Mouse (Mus musculus) monocyte, adult 2 months (primary cell): ENCODE measurements around the gene Def8.
"Not testable (repeated sequence)": the region's sequence is repeated elsewhere in the genome, so short reads cannot be mapped to it uniquely, and the experiment has no call there.

Source experiments
- DNase-seq, 2 experiments: peaks; one replicate each; pipeline ENCODE4 v3.0.0; 2022; ENCODE audit warnings: low spot score in 2 of 2, low read depth in 1 of 2

Gene Def8

DNA sequence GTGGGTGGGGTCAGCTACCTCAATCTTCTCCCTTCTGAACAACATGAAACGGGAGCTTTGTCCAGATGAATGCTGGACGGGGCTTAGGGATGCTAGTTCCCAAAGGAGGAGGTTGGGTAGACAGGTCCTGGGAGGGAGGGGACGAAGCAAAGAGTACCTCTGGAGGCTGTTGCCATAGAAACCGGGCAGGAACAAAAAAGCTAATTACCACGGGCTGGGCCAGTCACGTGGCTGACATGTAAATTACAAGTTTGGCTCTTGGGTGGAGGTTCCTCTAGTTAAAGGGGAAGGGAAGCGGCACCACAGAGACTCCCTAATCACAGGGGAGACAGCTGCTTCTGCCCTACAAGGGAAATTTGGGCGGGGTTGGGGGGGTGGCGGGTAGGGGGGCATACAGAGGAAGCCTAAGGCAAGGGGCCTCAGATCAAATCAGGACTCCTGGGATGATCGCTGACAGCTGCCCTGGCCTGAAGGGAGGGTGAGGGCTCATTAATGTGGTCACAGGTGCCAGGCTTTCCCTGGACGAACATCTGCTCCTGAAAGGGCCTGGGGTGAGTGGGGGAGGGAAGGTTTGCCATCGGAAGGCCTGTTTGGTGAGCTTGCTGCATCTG lies 10.7 kb upstream of the Def8 start:
- peak in 1 of 2 experiments; percentile 32 for DNase-seq

DNA sequence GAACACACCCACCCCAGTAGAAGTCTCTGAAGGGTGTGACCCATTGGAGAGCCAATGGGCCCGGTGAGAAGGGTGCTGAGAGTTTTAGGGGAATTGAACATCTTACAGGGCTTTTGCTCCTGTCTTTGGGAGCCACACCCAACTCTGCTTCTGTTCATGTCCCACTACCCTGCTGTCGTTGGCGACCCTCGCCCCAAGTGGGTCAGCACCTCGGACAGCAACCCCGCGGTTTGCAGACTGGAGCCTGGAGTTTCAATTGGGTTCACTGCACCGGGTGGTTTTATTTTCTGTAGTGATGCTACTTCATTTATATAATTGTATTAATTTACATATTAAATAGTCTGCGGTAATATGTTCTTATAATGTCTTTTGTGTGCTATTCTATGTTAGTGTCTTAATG lies 9.1 kb upstream of the Def8 start:
- no peak for DNase-seq

DNA sequence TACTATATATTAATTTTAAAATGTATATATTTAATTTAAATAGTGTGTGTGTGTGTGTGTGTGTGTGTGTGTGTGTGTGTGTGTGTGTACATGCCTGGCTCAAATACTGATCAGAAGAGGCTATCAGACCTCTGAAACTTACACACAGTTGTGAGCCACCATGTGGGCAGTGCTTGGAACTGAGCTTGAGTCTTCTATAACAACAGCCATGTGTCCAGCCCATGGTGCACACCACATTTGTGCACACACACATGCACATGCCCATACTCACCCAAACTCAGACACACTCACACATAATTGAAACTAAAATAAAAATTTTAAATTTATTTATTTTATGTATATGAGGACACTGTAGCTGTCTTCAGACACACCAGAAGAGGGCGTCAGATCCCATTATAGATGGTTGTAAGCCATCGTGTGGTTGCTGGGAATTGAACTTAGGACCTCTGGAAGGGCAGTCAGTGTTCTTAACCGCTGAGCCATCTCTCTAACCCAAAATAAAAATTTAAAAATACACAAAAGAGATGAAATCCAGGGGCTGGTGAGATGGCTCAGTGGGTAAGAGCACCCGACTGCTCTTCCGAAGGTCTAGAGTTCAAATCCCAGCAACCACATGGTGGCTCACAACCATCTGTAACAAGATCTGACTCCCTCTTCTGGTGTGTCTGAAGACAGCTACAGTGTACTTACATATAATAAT lies 8.2 kb upstream of the Def8 start:
- not testable (repeated sequence) for DNase-seq

GRCm38 (mm10) chr8:123415967-123416943 lies 7.1 kb upstream of the Def8 start:
- no peak for DNase-seq

DNA sequence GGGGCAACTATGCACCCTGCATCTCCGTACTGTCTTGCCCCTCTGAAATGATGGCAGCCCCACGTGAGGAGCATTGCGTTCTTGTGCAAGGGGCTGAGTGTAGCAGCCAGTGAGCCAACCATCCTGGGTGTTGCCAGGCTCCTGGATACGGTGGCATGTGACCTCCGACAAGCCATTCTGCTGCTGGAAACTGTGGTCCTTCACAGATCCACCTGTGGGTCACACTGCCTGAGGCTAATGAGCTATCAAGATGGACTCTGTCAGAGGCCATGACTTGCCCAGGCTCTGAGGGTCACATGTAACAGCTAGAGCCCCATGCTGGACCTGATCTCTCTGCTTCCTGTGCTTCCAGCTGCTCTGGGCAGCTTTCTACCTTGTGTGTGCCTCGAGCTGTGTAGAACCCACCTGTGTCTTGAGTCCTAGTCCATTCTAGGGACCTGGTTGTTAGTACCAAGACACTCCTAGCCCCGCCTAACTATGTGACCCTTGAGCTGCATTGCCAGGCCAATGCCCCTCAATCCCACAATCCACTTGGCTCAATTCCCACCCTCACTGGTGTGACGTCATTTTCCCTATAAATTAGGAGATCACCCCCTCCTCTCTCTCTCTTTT lies 6.3 kb upstream of the Def8 start:
- DNase-seq = no peak

DNA sequence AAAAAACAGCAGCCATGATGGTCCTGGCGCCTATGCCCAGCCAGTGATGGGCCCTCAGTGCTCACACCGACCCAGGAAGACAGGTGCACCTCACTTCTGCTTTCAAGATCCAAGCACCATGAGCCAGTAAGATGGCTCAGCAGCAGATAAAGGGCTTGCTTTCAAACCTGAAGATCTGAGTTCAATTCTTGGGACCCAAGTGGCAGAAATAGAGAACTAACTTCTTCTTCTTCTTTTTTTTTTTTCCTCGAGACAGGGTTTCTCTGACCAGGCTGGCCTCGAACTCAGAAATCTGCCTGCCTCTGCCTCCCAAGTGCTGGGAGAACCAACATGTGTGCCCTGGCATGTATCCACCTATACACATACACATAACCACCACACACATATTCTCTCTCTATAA lies 3.6 kb upstream of the Def8 start:
- no peak for DNase-seq

DNA sequence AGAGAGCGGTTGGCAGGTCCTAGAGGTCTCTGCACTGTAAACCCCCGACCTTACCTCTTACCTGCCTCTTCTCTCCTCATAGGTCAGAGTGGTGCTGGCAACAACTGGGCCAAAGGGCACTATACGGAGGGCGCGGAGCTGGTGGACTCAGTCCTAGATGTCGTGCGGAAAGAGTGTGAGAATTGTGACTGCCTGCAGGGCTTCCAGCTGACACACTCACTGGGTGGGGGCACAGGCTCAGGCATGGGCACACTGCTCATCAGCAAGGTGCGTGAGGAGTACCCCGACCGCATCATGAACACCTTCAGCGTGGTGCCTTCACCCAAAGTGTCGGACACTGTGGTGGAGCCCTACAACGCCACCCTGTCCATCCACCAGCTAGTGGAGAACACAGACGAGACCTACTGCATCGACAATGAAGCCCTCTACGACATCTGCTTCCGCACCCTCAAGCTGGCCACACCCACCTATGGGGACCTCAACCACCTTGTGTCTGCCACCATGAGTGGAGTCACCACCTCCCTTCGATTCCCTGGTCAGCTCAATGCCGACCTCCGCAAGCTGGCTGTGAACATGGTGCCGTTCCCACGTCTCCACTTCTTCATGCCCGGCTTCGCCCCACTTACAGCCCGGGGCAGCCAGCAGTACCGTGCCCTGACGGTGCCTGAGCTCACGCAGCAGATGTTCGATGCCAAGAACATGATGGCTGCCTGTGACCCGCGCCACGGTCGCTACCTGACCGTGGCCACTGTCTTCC lies 2.6 kb upstream of the Def8 start:
- DNase-seq = no peak

DNA sequence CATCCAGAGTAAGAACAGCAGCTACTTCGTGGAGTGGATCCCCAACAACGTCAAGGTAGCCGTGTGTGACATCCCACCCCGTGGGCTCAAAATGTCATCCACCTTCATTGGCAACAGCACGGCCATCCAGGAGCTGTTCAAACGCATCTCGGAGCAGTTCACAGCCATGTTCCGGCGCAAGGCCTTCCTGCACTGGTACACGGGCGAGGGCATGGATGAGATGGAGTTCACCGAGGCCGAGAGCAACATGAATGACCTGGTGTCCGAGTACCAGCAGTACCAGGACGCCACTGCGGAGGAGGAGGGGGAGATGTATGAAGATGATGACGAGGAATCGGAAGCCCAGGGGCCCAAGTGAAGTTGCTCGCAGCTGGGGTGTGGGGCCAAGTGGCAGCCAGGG lies 2.0 kb upstream of the Def8 start:
- DNase-seq = no peak

- DNase-seq = peak in 1 of 2 experiments; percentile 33
Measured at GRCm38 (mm10) chr8:123422056-123422780, 1.1 kb upstream of the Def8 start.

DNA sequence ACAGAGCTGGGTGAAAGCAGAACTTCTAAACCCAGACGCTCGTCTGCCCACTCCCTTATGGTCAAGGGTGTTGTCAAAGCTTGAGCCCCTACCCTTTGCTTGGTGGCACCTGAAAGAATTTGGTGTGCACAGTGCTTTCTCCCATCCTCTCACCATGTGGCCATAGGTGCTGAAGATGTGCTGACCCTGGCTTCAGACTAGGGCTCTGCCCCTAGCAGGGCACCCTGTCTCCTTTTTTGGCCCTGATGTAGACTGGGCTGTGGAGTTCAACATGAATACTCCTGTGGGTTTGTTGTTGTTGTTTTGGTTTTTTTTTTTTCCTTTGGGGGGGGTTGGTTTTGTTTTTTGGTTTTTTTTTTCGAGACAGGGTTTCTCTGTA lies 557 bp upstream of the Def8 start:
- no peak for DNase-seq

DNA sequence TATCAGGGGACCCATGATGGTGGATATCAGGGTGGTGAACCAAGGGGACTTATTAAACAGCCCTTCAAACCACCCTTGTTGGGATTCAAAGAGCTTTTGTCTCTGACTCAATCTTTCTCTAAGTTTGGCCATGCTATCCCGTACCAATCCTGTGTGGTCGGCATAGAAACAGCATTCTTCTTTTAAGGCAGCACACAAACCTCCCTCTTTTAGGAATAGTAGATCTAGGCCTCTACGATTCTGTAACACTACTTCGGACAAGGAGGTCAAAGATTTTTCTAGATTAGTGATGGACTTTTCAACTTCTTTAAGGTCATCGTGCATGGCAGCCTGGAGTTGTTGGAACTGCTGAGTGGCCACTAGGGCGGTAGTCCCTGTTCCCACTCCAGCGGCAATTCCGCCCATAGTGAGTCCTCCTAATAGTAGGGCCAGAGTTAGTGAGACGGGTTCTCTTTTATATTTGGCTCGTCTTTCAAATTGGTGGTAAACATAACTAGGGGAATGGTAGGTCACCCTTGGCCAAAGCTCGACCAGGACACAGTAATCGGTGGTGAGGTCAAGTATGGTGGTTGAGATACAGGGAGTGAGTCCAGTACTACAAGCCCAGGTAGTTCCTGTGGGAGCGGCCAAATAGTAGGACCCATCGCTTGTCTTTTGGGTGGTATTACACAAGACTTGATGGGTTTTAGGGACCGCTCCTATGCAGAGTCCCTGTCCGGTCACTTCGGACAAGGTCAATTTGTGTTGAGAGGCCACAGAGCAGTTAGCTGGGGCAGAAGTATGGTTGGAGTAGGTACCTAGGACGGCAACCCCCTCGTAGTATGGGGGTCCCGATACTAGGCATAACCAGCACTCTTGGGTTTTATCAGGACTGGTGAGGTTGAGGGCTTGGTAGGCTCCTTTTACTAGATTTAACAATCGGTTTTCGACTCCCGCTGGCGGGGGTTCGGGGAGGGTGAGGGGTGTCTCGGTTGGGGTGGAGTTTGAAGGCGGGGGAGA lies 3.5 kb downstream of the Def8 start:
- DNase-seq = no peak

- no peak for DNase-seq
Measured at GRCm38 (mm10) chr8:123427639-123428275, 4.4 kb downstream of the Def8 start.

GRCm38 (mm10) chr8:123428343-123428893 lies 5.1 kb downstream of the Def8 start:
- DNase-seq = no peak

GRCm38 (mm10) chr8:123428939-123429721 lies 5.8 kb downstream of the Def8 start:
- no peak for DNase-seq

DNA sequence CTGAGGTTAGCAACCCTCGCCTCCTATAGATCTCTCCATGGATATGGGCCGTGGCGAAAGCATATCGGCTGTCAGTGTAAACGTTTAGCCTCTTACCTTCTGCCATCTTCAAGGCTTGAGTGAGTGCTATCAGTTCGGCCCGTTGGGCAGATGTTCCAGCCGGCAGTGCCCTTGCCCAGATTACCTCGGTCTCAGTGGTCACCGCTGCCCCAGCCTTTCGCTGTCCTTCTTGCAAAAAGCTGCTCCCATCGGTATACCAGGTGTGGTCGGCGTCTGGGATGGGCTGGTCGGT lies 6.3 kb downstream of the Def8 start:
- DNase-seq = not testable (repeated sequence)

- DNase-seq = not testable (repeated sequence)
Measured at GRCm38 (mm10) chr8:123430936-123431335, 7.6 kb downstream of the Def8 start.

DNA sequence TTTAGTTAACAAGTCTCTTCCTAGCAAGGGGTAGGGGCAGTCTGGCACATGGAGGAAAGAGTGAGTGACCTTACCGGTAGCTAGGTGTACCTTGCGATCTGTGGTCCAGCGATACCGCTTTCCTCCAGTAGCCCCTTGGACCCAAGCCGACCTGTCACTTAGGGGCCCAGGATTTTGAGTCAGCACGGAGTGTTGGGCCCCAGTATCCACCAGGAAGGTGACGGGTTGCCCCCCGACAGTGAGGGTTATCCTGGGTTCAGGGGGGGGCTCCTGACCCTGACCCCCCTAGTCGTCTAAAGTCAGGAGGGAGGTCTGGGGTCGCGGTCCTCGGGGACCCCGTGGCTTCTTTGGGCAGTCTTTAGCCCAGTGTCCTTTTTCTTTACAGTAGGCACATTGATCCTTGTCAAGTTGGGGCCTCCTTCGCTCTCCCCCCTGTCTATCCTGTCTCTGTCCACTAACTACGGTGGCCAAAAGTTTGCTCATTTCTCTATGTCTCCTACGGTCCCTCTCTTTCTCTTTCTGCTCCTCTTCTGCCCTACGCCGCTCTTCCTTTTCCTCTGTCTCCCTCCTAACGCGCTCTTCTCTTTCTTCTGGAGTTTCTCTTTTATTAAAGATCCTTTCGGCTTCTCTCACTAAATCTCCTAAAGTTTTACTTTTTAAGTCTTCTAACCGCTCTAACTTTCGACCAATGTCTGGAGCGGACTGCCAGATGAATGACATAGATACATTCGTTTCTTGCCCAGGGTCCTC lies 8.5 kb downstream of the Def8 start:
- DNase-seq = no peak
